8 mouse cellular contexts compared by ENCODE assay signal in genomic region chr4:119539031-119539824, GRCm38 (mm10). TPM values are rescaled to one million over a fixed set of nuclear protein-coding genes. Genes with fewer than 3 reads are reported as not detected.
DNase-seq lines count a peak whose midpoint lies in the region; ATAC-seq lines count a peak whose summit lies in the region.

Gene Frg2f1, minus strand, starts transcription at chr4:119539529.

- peak within 1 kb of the TSS; percentile 94 for H3K4me3 ChIP-seq in lung, embryonic 16.5 days (ENCODE audit: low read length)

- ATAC-seq in hematopoietic stem cell, adult 5-6 weeks (replicated peaks in 1 of 2; ENCODE audit: insufficient read depth in 1 of 2, low FRiP score in 2 of 2, low TSS enrichment in 1 of 2, low read depth in 1 of 2, poor library complexity in 2 of 2, severe bottlenecking in 2 of 2): peak; percentile 80 to 93
- ATAC-seq in lung, embryonic 16.5 days (ENCODE audit: low read depth): peak; percentile 95

- no peaks in the 10 kb centered on the region for H3K27me3 ChIP-seq in lung, embryonic 16.5 days (ENCODE audit: control insufficient read depth, insufficient read depth, low read depth, low read length)

- H3K9me3 ChIP-seq in lung, embryonic 16.5 days (ENCODE audit: control insufficient read depth, low read length): no peaks in the 10 kb centered on the region

- H3K36me3 ChIP-seq in lung, embryonic 16.5 days (ENCODE audit: control insufficient read depth, insufficient read depth, low read length): no peaks in the 10 kb centered on the region

- under 1% methylated on average over 75 of the region's 85 CpGs for WGBS in lung, embryonic 16.5 days

- H3K4me1 ChIP-seq in lung, embryonic 16.5 days (replicated peaks; ENCODE audit: control insufficient read depth, insufficient read depth, low read length): peaks cover 21% of the 10 kb centered on the region

- H3K27ac ChIP-seq in lung, embryonic 16.5 days (ENCODE audit: low read length): peak within 1 kb of the TSS; percentile 98

- peak within 1 kb of the TSS; percentile 83 for H3K9ac ChIP-seq in lung, embryonic 16.5 days (ENCODE audit: low read length)

- H3K4me2 ChIP-seq in lung, embryonic 16.5 days (ENCODE audit: low read depth, low read length): peak within 1 kb of the TSS; percentile 81

- peak; percentile 73 for DNase-seq in MEL-GATA-1-ER (ENCODE audit: extremely low read depth, low read depth)
- DNase-seq in cerebellum, adult 8-10 months: peak; percentile 94
- DNase-seq in forelimb bud, embryonic 11.5 days (ENCODE audit: low read depth, low spot score): peak; percentile 95
- peak; percentile 74 for DNase-seq in layer of hippocampus, adult 9-10 months (ENCODE audit: low spot score)
- peak; percentile 97 for DNase-seq in ovary, postnatal 10 days (ENCODE audit: low spot score)
- DNase-seq in thymus, postnatal 10 days (ENCODE audit: low spot score in 2 of 2): peak; percentile 91 to 95

RNA-seq across cellular contexts. Expression of gene Frg2f1, which starts in this region (rescaled TPM):
- total RNA-seq in hematopoietic stem cell, adult 5-6 weeks (2017): 2.9 and 9.8 TPM in 2 replicates
- 4.5 and 4.9 TPM in 2 replicates for polyA plus RNA-seq in lung, embryonic 16.5 days (2015; fragmentation: Nextera tagmentation; extraction: Ambion mirVana)

Comparison
In these comparisons a context has a peak if more than half of its experiments do, and no peak if none do; other contexts are left out.
1. Peak in every context shown above with its lines: DNase-seq, ATAC-seq, H3K4me3 ChIP-seq and H3K27ac ChIP-seq.